In genomic region chr12:105336094-105336420, GRCm38 (mm10) we compare ENCODE assay signal across 10 mouse cellular contexts. TPM values are rescaled to one million over a fixed set of nuclear protein-coding genes. Genes with fewer than 3 reads are reported as not detected.
DNase-seq lines count a peak whose midpoint lies in the region; ATAC-seq and TF ChIP-seq lines count a peak whose summit lies in the region.
"Had no signal": no experiment of that assay in that cellular context is flagged by ENCODE, and none has a peak within 500 bp of the region (broad histone marks: within the 10 kb centered on the region; RNA-seq: fewer than 3 reads in every experiment).

No protein-coding gene starts in this region.

- H3K9me3 ChIP-seq in heart, embryonic 10.5 days, result no peaks in the 10 kb centered on the region
- H3K9me3 ChIP-seq in E14TG2a.4 (ENCODE audit: low read length), result no peaks in the 10 kb centered on the region
- no peaks in the 10 kb centered on the region for H3K9me3 ChIP-seq in forebrain, embryonic 14.5 days (replicated peaks; ENCODE audit: control insufficient read depth, low read length)
- H3K9me3 ChIP-seq in liver, embryonic 13.5 days (replicated peaks), result no peaks in the 10 kb centered on the region

- WGBS in heart, embryonic 10.5 days, result 11% methylated on average over 8 of the region's 8 CpGs
- 7% methylated on average over 8 of the region's 8 CpGs for WGBS in forebrain, embryonic 14.5 days
- 9% methylated on average over 8 of the region's 8 CpGs for WGBS in liver, embryonic 13.5 days (ENCODE audit: insufficient replicate concordance)

- TF ChIP-seq CTCF in E14TG2a.4 (conservative IDR thresholded peaks at IDR 0.05; ENCODE audit: low read length), result no peak

- peaks cover 82% of the 10 kb centered on the region for H3K27me3 ChIP-seq in heart, embryonic 10.5 days (ENCODE audit: insufficient read depth, poor library complexity, severe bottlenecking)
- H3K27me3 ChIP-seq in E14TG2a.4 (ENCODE audit: insufficient read depth, low read length), result peaks cover 51% of the 10 kb centered on the region
- H3K27me3 ChIP-seq in forebrain, embryonic 14.5 days (replicated peaks; ENCODE audit: control insufficient read depth, insufficient read depth, low read length), result peaks cover 3% of the 10 kb centered on the region
- H3K27me3 ChIP-seq in liver, embryonic 13.5 days, result peaks cover 49% of the 10 kb centered on the region

- peak overlapping the region; percentile 75 for H3K4me3 ChIP-seq in heart, embryonic 10.5 days
- peak overlapping the region; percentile 90 for H3K4me3 ChIP-seq in E14TG2a.4 (replicated peaks; ENCODE audit: low read length)
- peak overlapping the region; percentile 60 for H3K4me3 ChIP-seq in forebrain, embryonic 14.5 days (ENCODE audit: low read depth, low read length)
- H3K4me3 ChIP-seq in liver, embryonic 13.5 days (replicated peaks), result peak overlapping the region; percentile 45; the same call in 1 of the 2 replicates

- H3K4me1 ChIP-seq in heart, embryonic 10.5 days, result peaks cover 17% of the 10 kb centered on the region
- peaks cover 39% of the 10 kb centered on the region for H3K4me1 ChIP-seq in E14TG2a.4 (replicated peaks; ENCODE audit: low read depth, low read length)
- H3K4me1 ChIP-seq in forebrain, embryonic 14.5 days (ENCODE audit: control insufficient read depth, insufficient read depth, low read length), result no peaks in the 10 kb centered on the region; the same call in 1 of the 2 replicates
- H3K4me1 ChIP-seq in liver, embryonic 13.5 days (replicated peaks), result no peaks in the 10 kb centered on the region

- peak; percentile 4; the same call in 1 of the 2 replicates for ATAC-seq in forebrain, embryonic 14.5 days
- no peak for ATAC-seq in liver, embryonic 13.5 days (ENCODE audit: low read depth)

- H3K27ac ChIP-seq in heart, embryonic 10.5 days, result no peak overlapping the region
- H3K27ac ChIP-seq in forebrain, embryonic 14.5 days (ENCODE audit: low read depth, low read length), result peak overlapping the region; percentile 55; the same call in 1 of the 2 replicates
- no peak overlapping the region for H3K27ac ChIP-seq in liver, embryonic 13.5 days

- no peaks in the 10 kb centered on the region for H3K36me3 ChIP-seq in heart, embryonic 10.5 days
- H3K36me3 ChIP-seq in E14TG2a.4 (ENCODE audit: insufficient read depth, low read length), result no peaks in the 10 kb centered on the region
- no peaks in the 10 kb centered on the region for H3K36me3 ChIP-seq in forebrain, embryonic 14.5 days (ENCODE audit: control insufficient read depth, insufficient read depth, low read length)
- no peaks in the 10 kb centered on the region for H3K36me3 ChIP-seq in liver, embryonic 13.5 days

- peak overlapping the region; percentile 60 for H3K9ac ChIP-seq in forebrain, embryonic 14.5 days (ENCODE audit: low read length)
- H3K9ac ChIP-seq in liver, embryonic 13.5 days, result no peak overlapping the region

- DNase-seq in heart, embryonic 10.5 days (ENCODE audit: low spot score), result no peak
- no peak for DNase-seq in heart, postnatal 4 days
- DNase-seq in forebrain, embryonic 14.5 days (ENCODE audit: low spot score), result no peak
- DNase-seq in liver, embryonic 13.5 days, result no peak
- DNase-seq in c-Kit-positive CD71-positive TER-119-positive erythroid progenitor cells, embryonic 14.5 days (ENCODE audit: low spot score), result no peak
- no peak for DNase-seq in yolk sac, embryonic 10.5 days (ENCODE audit: low spot score)
- DNase-seq in layer of hippocampus, postnatal 36 days, result no peak
- DNase-seq: thymus, postnatal 4 days had no signal

- H3K4me2 ChIP-seq in forebrain, embryonic 14.5 days (ENCODE audit: low read length), result peak overlapping the region; percentile 96
- H3K4me2 ChIP-seq in liver, embryonic 13.5 days, result peak overlapping the region; percentile 59

RNA-seq across cellular contexts. Expression of gene Tunar, which starts 2.4 kb away (rescaled TPM):
- polyA plus RNA-seq in heart, embryonic 10.5 days (2016; fragmentation: Nextera tagmentation; extraction: Ambion mirVana), result 0.21 and 0.64 TPM in 2 replicates
- total RNA-seq in heart, postnatal 4 days (2021), result not detected
- polyA plus RNA-seq in forebrain, embryonic 14.5 days (2014; fragmentation: Nextera tagmentation; extraction: Ambion mirVana), result 4.4 and 6.6 TPM in 2 replicates
- polyA plus RNA-seq in liver, embryonic 13.5 days (2015; fragmentation: Nextera tagmentation; extraction: Ambion mirVana), result 0.05 TPM in 1 of 2 replicates, not detected in the other
- total RNA-seq in layer of hippocampus, postnatal 36 days (2021), result 10 to 100 TPM; 17.2 to 19.7 TPM
- polyA plus RNA-seq: C2C12 had no signal
